Mouse (Mus musculus) urinary bladder, postnatal 4 days (tissue): Measurements from ENCODE around the gene Mgea5.

Experiments used
- DNase-seq, 2 experiments: peaks; one replicate each; pipeline ENCODE4 v3.0.0; 2021 to 2022; ENCODE audit warnings: low spot score in 2 of 2

Mgea5 gene

GRCm38 (mm10) chr19:45796061-45796556, 12.5 kb upstream of the Mgea5 start:
- DNase-seq, result no peak

DNA sequence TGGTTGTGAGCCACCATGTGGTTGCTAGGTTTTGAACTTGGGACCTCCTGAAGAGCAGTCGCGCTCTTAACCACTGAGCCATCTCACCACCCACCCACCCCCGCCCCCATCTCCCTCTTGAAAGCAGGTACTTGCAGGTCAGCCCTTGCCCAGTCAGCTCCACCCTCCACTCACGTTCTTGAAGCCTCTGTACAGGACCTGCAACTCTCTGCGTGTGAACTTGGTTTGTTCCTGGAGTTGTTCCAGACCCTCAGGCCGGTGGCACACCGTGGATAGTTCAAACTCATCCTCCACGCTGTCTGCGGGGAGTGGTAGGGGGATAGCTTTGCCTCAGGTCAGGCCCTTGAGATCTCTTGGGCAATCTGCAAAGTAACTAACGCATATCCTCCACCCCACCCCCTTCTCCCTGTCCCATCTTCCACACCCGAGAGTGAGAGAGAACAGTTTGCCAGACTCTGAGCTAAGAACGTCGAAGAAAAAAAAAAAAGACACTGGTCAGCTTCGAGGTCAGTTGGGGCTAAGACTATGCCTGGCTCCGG, 11.8 kb upstream of the Mgea5 start:
- DNase-seq, result no peak

GRCm38 (mm10) chr19:45794718-45795117, 11.1 kb upstream of the Mgea5 start:
- no peak for DNase-seq

- no peak for DNase-seq
Observed at GRCm38 (mm10) chr19:45792404-45792803, 8.8 kb upstream of the Mgea5 start.

GRCm38 (mm10) chr19:45789888-45790874, 6.5 kb upstream of the Mgea5 start:
- no peak for DNase-seq

DNA sequence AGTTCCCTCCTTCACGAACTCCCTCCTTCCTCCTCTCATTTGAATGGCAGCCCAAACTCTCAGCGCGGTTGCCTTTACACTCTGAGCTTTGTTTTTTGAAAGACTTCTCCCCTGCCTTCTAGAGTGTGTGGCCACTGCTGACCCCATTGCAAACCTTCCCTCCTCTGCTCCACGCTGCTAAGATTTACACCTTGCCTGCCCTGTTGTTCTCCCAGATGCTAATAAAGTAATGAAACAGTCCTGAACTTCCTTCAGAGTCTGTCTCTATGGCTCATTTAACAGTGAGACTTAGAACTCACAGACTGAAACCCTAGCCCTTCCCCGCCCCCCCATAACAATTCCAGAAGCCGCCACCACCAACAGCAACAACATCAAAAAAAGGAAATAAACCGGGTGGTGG, 5.7 kb upstream of the Mgea5 start:
- DNase-seq, result no peak

DNA sequence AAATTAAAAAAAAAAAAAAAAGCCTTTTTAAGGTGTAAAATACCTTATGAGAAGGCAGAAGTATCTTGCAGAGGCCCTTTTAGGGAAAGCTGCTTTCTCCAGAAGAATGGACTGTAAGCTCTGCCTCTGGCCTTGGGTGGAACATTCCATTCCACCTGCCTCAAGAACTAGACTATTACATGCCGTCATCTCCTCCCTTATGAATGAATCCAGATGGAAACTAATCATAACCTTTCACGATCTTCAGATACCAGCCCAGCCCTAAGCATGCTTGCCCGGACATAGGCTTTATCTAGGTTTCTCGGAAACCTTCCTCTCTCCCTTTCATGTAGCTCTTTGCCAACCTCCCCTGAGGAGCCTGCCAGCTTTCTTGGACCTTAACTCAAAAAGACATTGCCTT, 4.7 kb upstream of the Mgea5 start:
- no peak for DNase-seq

DNA sequence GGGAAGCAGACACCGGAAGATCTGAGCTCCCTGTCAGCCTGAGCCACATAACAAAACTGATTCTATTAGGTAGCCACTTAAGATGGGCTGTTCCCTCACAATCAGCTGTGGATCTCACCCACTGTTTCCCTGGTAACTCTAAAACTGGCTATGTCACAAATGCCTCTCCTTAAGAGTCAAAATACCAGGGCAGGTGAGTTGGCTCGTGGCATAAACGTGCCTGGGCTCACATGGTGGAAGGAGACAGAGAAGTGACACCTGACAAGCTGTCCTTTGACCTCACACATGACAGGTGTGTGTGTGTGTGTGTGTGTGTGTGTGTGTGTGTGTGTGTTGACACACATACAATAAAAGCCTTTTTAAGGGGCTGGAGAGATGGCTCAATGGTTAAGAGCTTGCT, 3.8 kb upstream of the Mgea5 start:
- no peak for DNase-seq

- DNase-seq, result no peak
Observed at GRCm38 (mm10) chr19:45785470-45785869, 1.8 kb upstream of the Mgea5 start.

DNA sequence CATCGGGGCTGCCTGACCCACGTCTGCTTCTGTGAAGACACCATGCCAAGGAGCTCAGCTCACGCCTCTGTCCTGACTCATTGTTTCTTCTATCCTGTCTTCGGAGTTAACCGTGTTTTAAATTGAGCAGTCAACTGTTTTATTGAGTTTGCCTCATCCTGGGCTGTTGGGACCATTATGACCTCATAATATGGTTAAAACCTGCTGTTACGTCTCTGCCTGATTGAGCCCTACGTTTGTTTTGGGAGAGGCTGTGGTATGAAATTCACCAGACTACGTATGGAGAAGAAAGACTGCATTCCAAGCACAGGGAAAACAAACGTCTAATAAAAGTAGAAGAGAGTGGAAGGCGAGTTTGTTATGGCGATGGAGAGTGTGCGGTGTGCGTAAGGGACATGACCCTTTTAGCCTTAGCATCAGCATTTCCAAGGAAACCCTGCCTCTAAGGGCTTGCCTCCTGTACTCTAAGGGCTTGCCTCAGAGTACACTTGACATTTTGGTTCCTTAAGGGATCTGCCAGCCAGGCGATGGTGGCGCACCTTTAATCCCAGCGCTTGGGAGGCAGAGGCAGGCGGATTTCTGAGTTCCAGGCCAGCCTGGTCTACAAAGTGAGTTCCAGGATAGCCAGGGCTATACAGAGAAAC, 418 bp upstream of the Mgea5 start:
- DNase-seq, result no peak

GRCm38 (mm10) chr19:45782315-45783001, 1.2 kb downstream of the Mgea5 start:
- peak; percentile 65 to 69 for DNase-seq

DNA sequence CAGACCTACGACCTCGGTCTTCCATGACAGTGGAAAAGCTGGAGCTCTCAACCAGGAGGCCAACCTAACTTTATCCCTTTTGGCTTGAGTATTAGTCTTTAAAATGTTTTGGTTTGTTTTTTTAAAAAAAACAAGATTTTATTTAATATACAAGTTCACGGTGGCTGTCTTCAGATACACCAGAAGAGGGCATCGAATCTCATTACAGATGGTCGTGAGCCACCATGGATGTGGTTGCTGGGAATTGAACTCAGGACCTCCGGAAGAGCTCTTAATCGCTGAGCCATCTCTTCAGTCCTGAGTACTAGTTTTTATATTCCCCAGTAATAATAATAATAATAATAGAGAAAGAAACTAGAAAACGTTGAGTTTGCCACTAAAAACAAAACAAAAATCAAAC, 2.0 kb downstream of the Mgea5 start:
- no peak for DNase-seq

- DNase-seq, result no peak
Observed at GRCm38 (mm10) chr19:45780350-45780915, 3.2 kb downstream of the Mgea5 start.

DNA sequence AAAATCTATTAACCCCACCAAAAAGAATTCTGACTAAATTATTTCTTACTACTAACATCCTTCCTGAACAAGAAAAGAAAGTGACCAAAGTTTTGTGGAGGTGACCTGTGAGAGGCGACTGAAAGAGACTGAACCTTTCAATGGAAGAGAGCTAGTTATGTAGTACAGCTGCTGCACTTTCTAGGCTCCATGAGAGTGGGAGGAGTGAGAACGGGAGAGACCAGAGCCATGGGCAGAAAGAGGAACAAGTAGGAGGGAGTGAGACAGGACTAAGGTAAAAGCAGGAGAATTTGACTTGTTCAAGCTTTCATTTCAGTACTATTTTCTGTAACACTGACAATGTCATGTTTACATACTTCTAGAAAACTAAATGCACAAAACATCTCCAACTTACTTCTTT, 8.2 kb downstream of the Mgea5 start:
- no peak for DNase-seq

DNA sequence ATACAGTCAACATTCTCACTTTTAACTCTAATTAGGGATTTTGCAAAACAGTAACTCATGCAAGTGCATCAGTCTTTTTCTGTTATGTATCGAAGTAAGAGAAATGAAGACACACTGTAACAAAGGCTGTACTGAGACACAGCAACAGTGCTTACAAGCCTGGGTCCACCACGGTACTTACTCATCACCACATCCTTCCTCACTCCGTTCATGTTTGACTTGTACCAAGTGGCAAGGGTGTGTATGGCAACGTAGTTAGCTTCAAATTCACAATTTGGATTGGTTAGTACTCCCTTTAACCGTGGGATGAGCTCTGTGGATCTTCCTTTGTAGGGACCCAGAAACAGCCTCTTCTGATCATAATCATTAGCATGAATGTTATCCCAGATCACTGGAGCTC, 12.1 kb downstream of the Mgea5 start:
- no peak for DNase-seq

DNA sequence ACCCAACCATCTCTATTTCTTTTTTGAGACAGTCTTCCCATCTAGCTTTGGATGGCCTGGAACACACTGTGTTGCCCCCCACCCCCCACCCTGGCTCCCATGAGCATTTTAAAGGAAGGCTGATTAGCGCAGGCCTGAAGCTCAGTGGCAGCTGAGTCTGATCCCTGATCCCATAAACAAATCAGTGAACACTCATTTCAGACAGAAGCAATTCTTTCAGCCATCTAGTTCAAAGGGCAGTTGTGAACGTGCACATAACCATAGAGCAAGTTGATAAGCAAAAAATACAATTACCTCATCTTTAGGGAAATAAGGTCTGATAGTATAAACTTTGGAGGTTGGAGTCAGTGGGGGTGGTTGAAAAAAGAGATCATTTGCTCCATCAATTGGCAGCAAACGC, 22.8 kb downstream of the Mgea5 start:
- no peak for DNase-seq

DNA sequence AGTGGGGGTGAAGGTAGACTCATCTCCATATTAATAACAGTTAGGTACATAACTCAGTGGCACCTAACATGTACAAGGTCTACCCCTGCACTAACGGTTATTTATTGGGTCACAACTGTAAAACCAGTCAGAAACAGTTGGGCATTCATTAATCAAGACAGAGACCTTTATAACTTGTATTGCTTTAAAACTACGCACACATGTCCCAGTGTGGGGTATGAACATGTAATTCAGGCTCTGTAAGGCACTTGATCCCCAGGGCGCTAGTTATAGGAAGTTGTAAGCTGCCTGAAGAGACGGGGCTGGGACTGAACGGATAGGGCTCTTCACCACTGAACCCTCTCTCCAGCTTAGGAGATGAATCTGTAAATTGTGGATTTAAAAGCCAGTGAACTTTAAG, 25.0 kb downstream of the Mgea5 start:
- DNase-seq, result no peak

- no peak for DNase-seq
Observed at GRCm38 (mm10) chr19:45753551-45753950, 30.1 kb downstream of the Mgea5 start.

DNA sequence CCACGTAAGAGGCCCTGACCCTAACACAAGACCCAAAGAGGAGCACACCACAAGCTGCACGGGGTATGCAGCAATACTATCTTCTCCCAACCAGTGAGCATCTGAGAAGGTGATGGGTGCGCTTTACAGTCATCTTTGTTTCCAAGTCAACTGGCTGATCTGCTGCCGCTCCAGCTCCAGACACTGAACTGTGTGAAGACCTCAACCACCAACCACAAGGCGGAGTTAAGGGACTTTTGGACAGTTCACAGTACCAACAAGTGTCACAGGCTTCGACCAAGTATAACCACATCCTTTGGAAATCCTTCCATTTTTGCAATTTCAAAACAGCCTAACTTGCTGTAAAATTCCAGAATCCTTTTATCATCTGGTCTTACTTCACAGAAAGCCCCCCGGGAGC, 31.8 kb downstream of the Mgea5 start:
- DNase-seq, result no peak

- peak; percentile 76 to 86 for DNase-seq
Observed at GRCm38 (mm10) chr19:45749243-45750043, 34.2 kb downstream of the Mgea5 start, which contains the start of gene Npm3. Npm3 (minus strand) TSS chr19:45749591.
